Mouse (Mus musculus): ENCODE results near the gene Ank2.

DNA sequence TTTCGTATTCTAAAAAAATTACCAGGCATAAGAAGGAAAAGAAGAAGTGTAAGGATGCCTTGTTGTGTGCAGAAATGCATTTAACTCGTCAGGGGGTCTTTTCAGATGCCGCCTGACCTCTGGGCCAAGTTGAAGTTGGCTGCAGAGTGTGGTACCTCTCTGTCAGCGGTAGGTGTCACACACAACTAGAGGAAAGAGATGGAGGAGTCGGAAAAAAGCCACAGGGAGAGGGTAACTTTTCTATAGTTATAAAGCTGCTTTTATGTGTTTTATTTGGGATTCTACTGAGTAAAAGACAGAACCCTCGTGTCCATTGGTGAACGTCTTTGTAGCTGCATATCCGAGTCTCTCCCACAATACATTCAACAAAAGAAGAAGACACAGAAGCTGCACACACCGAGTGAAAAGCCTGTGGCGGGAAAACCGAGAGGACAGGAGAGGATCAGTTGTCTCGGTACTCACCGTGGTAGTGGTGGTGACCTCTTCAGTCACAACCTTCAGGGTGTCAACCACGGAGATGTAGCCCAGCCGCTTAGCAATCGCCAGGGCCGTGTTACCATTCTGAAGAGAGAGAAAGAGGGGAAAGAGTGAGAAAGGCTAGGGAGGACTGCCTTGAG lies 501.7 kb downstream of the Ank2 start:
- TF ChIP-seq CTCF (IDR thresholded peaks at IDR 0.05) = peak; percentile 42
- TF ChIP-seq EP300 (IDR thresholded peaks at IDR 0.05; ENCODE audit: insufficient read depth, low read depth, low read length) = no peak
- TF ChIP-seq POLR2A (IDR thresholded peaks at IDR 0.05; ENCODE audit: insufficient read depth, low read depth, low read length) = no peak

All from heart, adult 2 months (tissue).